Mouse (Mus musculus) hindbrain, postnatal 0 days (tissue): ENCODE results near the gene Ptpru. TPM values are rescaled to one million over a fixed set of nuclear protein-coding genes. Genes with fewer than 3 reads are reported as not detected.
A peak's percentile ranks its signal among the peaks of the same experiment; 100 is the strongest.

Experiments
- ATAC-seq: fragments of 200-750 bp; cut with Nextera tagmentation; 2 replicates; pipeline ENCODE4 v1.8.0; 2017; ENCODE audit warnings: mild to moderate bottlenecking, moderate TSS enrichment, moderate library complexity
- DNase-seq: peaks from one replicate; pipeline ENCODE4 v3.0.0-alpha.2; 2015; ENCODE audit warnings: low spot score
- H3K27ac ChIP-seq: fragments of 300-500 bp; sonication (generic); 2 replicates; pipeline ENCODE4 v1.5.1; 2014; ENCODE audit warnings: mild to moderate bottlenecking
- H3K27me3 ChIP-seq: fragments of 300-500 bp; sonication (generic); 2 replicates; pipeline ENCODE4 v1.6.1; 2014; ENCODE audit warnings: low read length, mixed read lengths; ENCODE audit not compliant: insufficient read depth
- H3K36me3 ChIP-seq: fragments of 300-500 bp; sonication (generic); 2 replicates; pipeline ENCODE4 v1.6.1; 2014; ENCODE audit warnings: low read length, mixed read lengths; ENCODE audit not compliant: insufficient read depth
- H3K4me1 ChIP-seq: fragments of 300-500 bp; sonication (generic); 2 replicates; pipeline ENCODE4 v1.6.1; 2014; ENCODE audit warnings: antibody characterized with exemption, low read length, mixed read lengths; ENCODE audit not compliant: insufficient read depth
- H3K4me2 ChIP-seq: fragments of 300-500 bp; sonication (generic); 2 replicates; pipeline ENCODE4 v1.6.1; 2014; ENCODE audit warnings: low read depth, mild to moderate bottlenecking, low read length, moderate library complexity, mixed read lengths
- H3K4me3 ChIP-seq: fragments of 300-500 bp; sonication (generic); 2 replicates; pipeline ENCODE4 v1.5.1; 2014; ENCODE audit warnings: low read length
- H3K9ac ChIP-seq: fragments of 300-500 bp; sonication (generic); replicated peaks from 2 replicates; pipeline ENCODE4 v1.6.1; 2014; ENCODE audit warnings: mild to moderate bottlenecking, low read length, moderate library complexity, mixed read lengths
- H3K9me3 ChIP-seq: fragments of 300-500 bp; sonication (generic); 2 replicates; pipeline ENCODE4 v1.6.1; 2016; ENCODE audit warnings: low read length, mixed read lengths
- CTCF ChIP-seq: IDR thresholded peaks from 2 replicates; pipeline ENCODE4 v1.5.1; 2016; ENCODE audit warnings: antibody characterized with exemption, control low read depth, low read depth
- WGBS: fragments of 180-500 bp; shearing (Covaris S2); extraction: QIAGEN DNeasy Blood & Tissue Kit; methylation state at CpG from one replicate; pipeline ENCODE4 v1.1.7; 2014; 5-methylcytosine and 5-hydroxymethylcytosine counted together
- polyA plus RNA-seq: library from polyadenylated mRNA; unstranded; fragments of >200 nt; fragmentation: Nextera tagmentation; extraction: Ambion mirVana; gene quantifications from 2 replicates; pipeline ENCODE4 v1.2.1, GENCODE M21; 2015
- total RNA-seq: library from RNA; depleted of rRNA; stranded (reverse); fragments of >200 nt; gene quantifications from 2 replicates; pipeline ENCODE4 v1.2.3, GENCODE M21; 2014

Ptpru gene
- total and polyA plus RNA-seq, 2 experiments from 2014 or later: 20.0 to 35.9 TPM

GRCm38 (mm10) chr4:131874567-131874966 is 36.5 kb upstream of the Ptpru start:
- H3K4me1 ChIP-seq: peaks cover 15% of the 10 kb centered on the region
- WGBS: 5% methylated on average over 11 of the region's 11 CpGs
- H3K27me3 ChIP-seq: no peaks in the 10 kb centered on the region
- no peaks in the 10 kb centered on the region for H3K9me3 ChIP-seq
- TF ChIP-seq CTCF: no peak
- ATAC-seq (no peak), DNase-seq (no peak)
- peak overlapping the region; percentile 74 for H3K4me3 ChIP-seq
- H3K27ac ChIP-seq: peak overlapping the region; percentile 99; the same call in 1 of the 2 replicates
- peak overlapping the region; percentile 90 for H3K9ac ChIP-seq
- H3K36me3 ChIP-seq: no peaks in the 10 kb centered on the region
- peak overlapping the region; percentile 96 for H3K4me2 ChIP-seq

- peaks cover 15% of the 10 kb centered on the region for H3K4me1 ChIP-seq
- H3K9ac ChIP-seq: peak overlapping the region; percentile 90
- peak; percentile 10; the same call in 1 of the 2 replicates for ATAC-seq
- peak overlapping the region; percentile 99 for H3K27ac ChIP-seq
- no peaks in the 10 kb centered on the region for H3K9me3 ChIP-seq
- peak overlapping the region; percentile 96 for H3K4me2 ChIP-seq
- H3K27me3 ChIP-seq: no peaks in the 10 kb centered on the region
- DNase-seq: no peak
- H3K4me3 ChIP-seq: peak overlapping the region; percentile 74
- TF ChIP-seq CTCF: no peak
- no peaks in the 10 kb centered on the region for H3K36me3 ChIP-seq
- under 1% methylated on average over 20 of the region's 20 CpGs for WGBS
Observed at GRCm38 (mm10) chr4:131874169-131874536, 36.1 kb upstream of the Ptpru start.

GRCm38 (mm10) chr4:131873293-131874168 is 35.4 kb upstream of the Ptpru start, which contains the start of gene Srsf4:
Gene Srsf4 (plus strand): TSS chr4:131873617.
- ATAC-seq: peak; percentile 97
- H3K4me3 ChIP-seq: peak within 1 kb of the TSS; percentile 74
- peak within 1 kb of the TSS; percentile 96 for H3K4me2 ChIP-seq
- peaks cover 15% of the 10 kb centered on the region for H3K4me1 ChIP-seq
- H3K9me3 ChIP-seq: no peaks in the 10 kb centered on the region
- DNase-seq: peak; percentile 98
- no peak for TF ChIP-seq CTCF
- peak within 1 kb of the TSS; percentile 99 for H3K27ac ChIP-seq
- peak within 1 kb of the TSS; percentile 90 for H3K9ac ChIP-seq
- H3K27me3 ChIP-seq: no peaks in the 10 kb centered on the region
- WGBS: under 1% methylated on average over 80 of the region's 116 CpGs
- H3K36me3 ChIP-seq: no peaks in the 10 kb centered on the region

- no peaks in the 10 kb centered on the region for H3K9me3 ChIP-seq
- no peaks in the 10 kb centered on the region for H3K36me3 ChIP-seq
- no peak for DNase-seq
- peaks cover 15% of the 10 kb centered on the region for H3K4me1 ChIP-seq
- no peaks in the 10 kb centered on the region for H3K27me3 ChIP-seq
- H3K4me3 ChIP-seq: peak overlapping the region; percentile 74
- peak overlapping the region; percentile 90 for H3K9ac ChIP-seq
- peak overlapping the region; percentile 79 for H3K27ac ChIP-seq
- WGBS: 11% methylated on average over 11 of the region's 11 CpGs
- TF ChIP-seq CTCF: no peak
- H3K4me2 ChIP-seq: peak overlapping the region; percentile 96
- ATAC-seq: peak; percentile 11
Observed at GRCm38 (mm10) chr4:131872672-131873292, 34.7 kb upstream of the Ptpru start.

- TF ChIP-seq CTCF: no peak
- ATAC-seq (no peak), DNase-seq (no peak)
- no peak overlapping the region for H3K4me2 ChIP-seq
- H3K9ac ChIP-seq: no peak overlapping the region
- no peaks in the 10 kb centered on the region for H3K9me3 ChIP-seq
- H3K36me3 ChIP-seq: peaks cover 20% of the 10 kb centered on the region; the same call in 1 of the 2 replicates
- no peaks in the 10 kb centered on the region for H3K4me1 ChIP-seq
- no peak overlapping the region for H3K4me3 ChIP-seq
- no peak overlapping the region for H3K27ac ChIP-seq
- no peaks in the 10 kb centered on the region for H3K27me3 ChIP-seq
- WGBS: 85% methylated on average over 4 of the region's 4 CpGs
Observed at GRCm38 (mm10) chr4:131861341-131861739, 23.3 kb upstream of the Ptpru start.

- Histone ChIP-seq H3K4me1 (no peaks in the 10 kb centered on the region), H3K9ac (no peak overlapping the region)
Observed at GRCm38 (mm10) chr4:131860492-131861340, 22.6 kb upstream of the Ptpru start.

More at GRCm38 (mm10) chr4:131860492-131861340, 22.6 kb upstream of the Ptpru start:
- Histone ChIP-seq H3K27me3 (no peaks in the 10 kb centered on the region), H3K4me3 (no peak overlapping the region), H3K27ac (no peak overlapping the region), H3K4me2 (no peak overlapping the region), H3K36me3 (peaks cover 20% of the 10 kb centered on the region; the same call in 1 of the 2 replicates), H3K9me3 (no peaks in the 10 kb centered on the region)
- ATAC-seq (no peak), DNase-seq (peak; percentile 89)
- peak; percentile 99 for TF ChIP-seq CTCF
- WGBS: 51% methylated on average over 15 of the region's 15 CpGs
